Mouse (Mus musculus): Measurements from ENCODE around the gene Olfr108. TPM values are rescaled to one million over a fixed set of nuclear protein-coding genes. Genes with fewer than 3 reads are reported as not detected.

Olfr108 gene
- polyA plus RNA-seq (2012): not detected in 2 replicates

GRCm38 (mm10) chr17:37445180-37445579 lies at the start of gene Olfr108:
Gene Olfr108, plus strand, starts transcription at chr17:37445480.
- no peak for TF ChIP-seq GATA1 (IDR thresholded peaks at IDR 0.05; ENCODE audit: low read length)

DNA sequence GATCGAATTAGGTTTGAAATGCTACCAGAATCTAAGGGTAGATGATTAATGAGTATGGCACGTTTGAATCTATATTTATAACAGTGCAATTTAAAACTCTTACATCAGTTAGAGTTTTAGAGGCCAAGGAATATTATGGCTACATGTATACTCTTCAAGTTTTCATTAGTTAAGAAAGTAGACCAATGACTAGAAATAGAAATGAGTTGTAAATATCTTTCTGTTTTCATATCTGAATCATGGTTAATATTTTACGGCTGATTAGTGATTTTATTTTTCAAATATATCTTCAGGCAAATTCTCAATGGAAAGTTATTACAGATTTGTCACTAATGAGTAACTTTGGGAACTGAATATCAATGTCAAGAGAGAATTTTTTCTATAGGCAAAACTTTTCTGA lies 46.4 kb upstream of the Olfr108 start, which contains the start of gene Olfr107:
Olfr107 (plus strand) TSS at position 301 of the 400 bp plus-strand sequence.
- no peak for TF ChIP-seq GATA1 (IDR thresholded peaks at IDR 0.05; ENCODE audit: low read length)

- no peak for TF ChIP-seq GATA1 (IDR thresholded peaks at IDR 0.05; ENCODE audit: low read length)
These were observed 31.9 kb upstream of the Olfr108 start for GRCm38 (mm10) chr17:37413380-37413779.

DNA sequence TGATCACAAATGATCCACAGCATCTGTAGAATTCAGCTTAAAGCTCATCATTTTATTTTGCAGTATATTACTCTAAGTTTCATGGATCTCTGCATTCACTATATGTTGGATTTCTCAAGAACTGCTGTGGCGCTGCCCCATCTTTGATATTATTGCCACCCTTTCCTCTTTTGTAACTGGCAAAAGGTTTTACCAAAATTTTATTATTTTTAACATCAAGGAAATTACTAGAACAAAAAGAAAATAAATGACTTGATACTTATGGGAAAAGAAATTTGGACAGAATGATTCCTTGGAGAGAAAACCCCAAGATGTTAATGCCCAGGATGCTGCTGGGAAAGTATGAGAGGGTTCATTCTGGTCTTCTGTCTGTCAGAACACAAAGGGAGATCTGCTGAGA lies 13.3 kb downstream of the Olfr108 start, which contains the start of gene Olfr109:
Olfr109 (plus strand) TSS at position 301 of the 400 bp plus-strand sequence.
- no peak for TF ChIP-seq GATA1 (IDR thresholded peaks at IDR 0.05; ENCODE audit: low read length)

DNA sequence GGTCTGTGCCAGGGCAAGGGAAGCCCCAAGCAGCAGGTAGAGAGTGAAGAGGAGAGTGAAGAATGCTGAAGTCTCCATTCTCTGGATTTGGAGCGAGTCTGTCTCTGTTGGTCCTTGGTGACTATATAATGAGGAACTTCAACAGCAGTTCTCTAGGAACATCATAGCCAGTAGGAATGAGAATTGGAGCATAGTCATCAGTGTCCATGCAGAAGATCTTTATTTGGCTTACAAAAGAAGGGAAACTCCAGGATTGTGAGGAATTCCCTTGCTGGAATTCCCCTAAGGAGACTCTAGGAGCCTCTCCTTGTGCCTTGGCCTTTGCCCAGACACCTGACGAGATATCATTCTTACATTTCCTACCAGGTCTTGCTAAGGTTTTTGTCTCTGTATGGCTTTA lies 38.2 kb downstream of the Olfr108 start, which contains the start of gene H2-M2:
H2-M2 (minus strand) TSS at position 101 of the 400 bp plus-strand sequence.
- no peak for TF ChIP-seq GATA1 (IDR thresholded peaks at IDR 0.05; ENCODE audit: low read length)

DNA sequence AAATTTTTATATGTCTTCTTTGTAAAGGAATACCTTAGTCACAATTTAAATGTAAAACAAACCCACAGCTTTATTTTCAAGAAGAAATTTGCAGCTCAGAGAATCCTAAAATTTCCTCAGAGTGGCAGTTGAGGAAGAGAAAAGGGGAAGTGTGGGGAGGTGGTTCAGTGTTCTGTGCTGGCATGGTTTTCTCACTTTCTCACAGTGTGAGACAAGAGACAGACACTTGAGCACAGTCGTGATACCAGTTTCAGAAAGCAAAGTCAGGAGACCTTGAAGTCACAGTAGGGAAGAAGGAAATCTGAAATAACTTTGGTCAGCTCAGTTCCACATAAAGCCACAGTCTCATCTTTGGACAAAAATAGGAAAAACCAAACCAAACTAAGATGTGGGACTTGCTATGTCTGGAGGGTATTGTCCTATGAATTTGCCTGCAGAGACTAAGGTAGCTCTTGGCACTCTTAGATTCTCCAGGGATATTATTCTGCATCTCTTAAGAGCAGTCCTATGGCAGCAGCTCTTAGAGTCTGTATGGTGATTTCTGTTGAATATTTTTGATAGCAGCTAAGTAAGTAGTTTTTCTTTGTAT lies 46.7 kb downstream of the Olfr108 start, which contains the start of gene Olfr110:
Olfr110 (plus strand) TSS at position 539 of the 589 bp plus-strand sequence.
- TF ChIP-seq GATA1 (IDR thresholded peaks at IDR 0.05; ENCODE audit: low read length): no peak

Other genes with a start within 250 kb of the Olfr108 start
- not detected in 2 replicates for gene Olfr94, start 244.5 kb upstream of the Olfr108 start, polyA plus RNA-seq (2012)
- not detected in 2 replicates for gene Olfr95, start 232.4 kb upstream of the Olfr108 start, polyA plus RNA-seq (2012)
- not detected in 2 replicates for gene Olfr96, start 225.3 kb upstream of the Olfr108 start, polyA plus RNA-seq (2012)
- not detected in 2 replicates for gene Olfr97, start 208.2 kb upstream of the Olfr108 start, polyA plus RNA-seq (2012)
- not detected in 2 replicates for gene Olfr98, start 181.7 kb upstream of the Olfr108 start, polyA plus RNA-seq (2012)
- gene H2-M3, start 175.3 kb upstream of the Olfr108 start, polyA plus RNA-seq (2012): not detected in 2 replicates
- gene Olfr99, start 162.0 kb upstream of the Olfr108 start, polyA plus RNA-seq (2012): not detected in 2 replicates
- gene Olfr101, start 141.2 kb upstream of the Olfr108 start, polyA plus RNA-seq (2012): not detected in 2 replicates
- not detected in 2 replicates for gene Olfr102, start 128.4 kb upstream of the Olfr108 start, polyA plus RNA-seq (2012)
- not detected in 2 replicates for gene Olfr103, start 105.8 kb upstream of the Olfr108 start, polyA plus RNA-seq (2012)
- not detected in 2 replicates for gene Olfr104-ps, start 85.9 kb upstream of the Olfr108 start, polyA plus RNA-seq (2012)
- gene Olfr105-ps, start 66.4 kb upstream of the Olfr108 start, polyA plus RNA-seq (2012): not detected in 2 replicates
- not detected in 2 replicates for gene Olfr106-ps, start 55.1 kb upstream of the Olfr108 start, polyA plus RNA-seq (2012)
- not detected in 2 replicates for gene Olfr107, start 46.3 kb upstream of the Olfr108 start, polyA plus RNA-seq (2012)
- not detected in 2 replicates for gene Olfr109, start 13.4 kb downstream of the Olfr108 start, polyA plus RNA-seq (2012)
- not detected in 2 replicates for gene H2-M2, start 38.1 kb downstream of the Olfr108 start, polyA plus RNA-seq (2012)
- gene Olfr110, start 47.0 kb downstream of the Olfr108 start, polyA plus RNA-seq (2012): not detected in 2 replicates
- gene Olfr111, start 62.5 kb downstream of the Olfr108 start, polyA plus RNA-seq (2012): not detected in 2 replicates
- not detected in 2 replicates for gene Olfr112, start 124.0 kb downstream of the Olfr108 start, polyA plus RNA-seq (2012)
- gene Olfr113, start 132.2 kb downstream of the Olfr108 start, polyA plus RNA-seq (2012): not detected in 2 replicates
- gene Olfr114, start 147.3 kb downstream of the Olfr108 start, polyA plus RNA-seq (2012): not detected in 2 replicates
- gene Olfr115, start 181.6 kb downstream of the Olfr108 start, polyA plus RNA-seq (2012): not detected in 2 replicates
- not detected in 2 replicates for gene Olfr116, start 181.7 kb downstream of the Olfr108 start, polyA plus RNA-seq (2012)
- gene Olfr117, start 218.3 kb downstream of the Olfr108 start, polyA plus RNA-seq (2012): not detected in 2 replicates
- not detected in 2 replicates for gene Olfr118, start 221.5 kb downstream of the Olfr108 start, polyA plus RNA-seq (2012)

All from G1E-ER4 (cell line).